Mouse (Mus musculus) forebrain, embryonic 14.5 days (tissue): ENCODE measurements around the gene Mei1. TPM values are rescaled to one million over a fixed set of nuclear protein-coding genes. Genes with fewer than 3 reads are reported as not detected.

Source experiments
- ATAC-seq: fragments of 200-750 bp; cut with Nextera tagmentation; 2 replicates; pipeline ENCODE4 v1.8.0; 2017; ENCODE audit warnings: mild to moderate bottlenecking, moderate library complexity
- DNase-seq: peaks from one replicate; pipeline ENCODE4 v3.0.0-alpha.2; 2015; ENCODE audit warnings: low spot score
- H3K27ac ChIP-seq: fragments of 300-500 bp; sonication (generic); 2 replicates; pipeline ENCODE4 v1.5.1; 2014; ENCODE audit warnings: low read depth, mild to moderate bottlenecking, control low read depth, low read length, moderate library complexity
- H3K27me3 ChIP-seq: fragments of 300-500 bp; sonication (generic); replicated peaks from 2 replicates; pipeline ENCODE4 v1.6.1; 2014; ENCODE audit warnings: low read length, control low read depth, mixed read lengths; ENCODE audit not compliant: control insufficient read depth, insufficient read depth
- H3K36me3 ChIP-seq: fragments of 300-500 bp; sonication (generic); 2 replicates; pipeline ENCODE4 v1.6.1; 2014; ENCODE audit warnings: low read length, control low read depth; ENCODE audit not compliant: control insufficient read depth, insufficient read depth
- H3K4me1 ChIP-seq: fragments of 300-500 bp; sonication (generic); 2 replicates; pipeline ENCODE4 v1.6.1; 2014; ENCODE audit warnings: antibody characterized with exemption, low read length, control low read depth; ENCODE audit not compliant: control insufficient read depth, insufficient read depth
- H3K4me2 ChIP-seq: fragments of 300-500 bp; sonication (generic); 2 replicates; pipeline ENCODE4 v1.6.1; 2014; ENCODE audit warnings: mild to moderate bottlenecking, control low read depth, low read length
- H3K4me3 ChIP-seq: fragments of 300-500 bp; sonication (generic); 2 replicates; pipeline ENCODE4 v1.5.1; 2014; ENCODE audit warnings: low read depth, low read length, control low read depth
- H3K9ac ChIP-seq: fragments of 300-500 bp; sonication (generic); 2 replicates; pipeline ENCODE4 v1.6.1; 2014; ENCODE audit warnings: mild to moderate bottlenecking, low read length, control low read depth, moderate library complexity
- H3K9me3 ChIP-seq: fragments of 300-500 bp; sonication (generic); replicated peaks from 2 replicates; pipeline ENCODE4 v1.6.1; 2016; ENCODE audit warnings: low read length, control low read depth, mixed read lengths; ENCODE audit not compliant: control insufficient read depth
- WGBS: fragments of 180-500 bp; shearing (Covaris S2); extraction: QIAGEN DNeasy Blood & Tissue Kit; methylation state at CpG from one replicate; pipeline ENCODE4 v1.1.7; 2014; 5-methylcytosine and 5-hydroxymethylcytosine counted together
- polyA plus RNA-seq: library from polyadenylated mRNA; unstranded; fragments of >200 nt; fragmentation: Nextera tagmentation; extraction: Ambion mirVana; gene quantifications from 2 replicates; pipeline ENCODE4 v1.2.1, GENCODE M21; 2014

The Mei1 gene
- polyA plus RNA-seq, 1 experiment from 2014 or later: not detected

GRCm38 (mm10) chr15:82071816-82072469 is 2.1 kb downstream of the Mei1 start:
- Histone ChIP-seq H3K4me3 (no peak overlapping the region), H3K9ac (no peak overlapping the region), H3K27ac (no peak overlapping the region), H3K36me3 (no peaks in the 10 kb centered on the region), H3K27me3 (peaks cover 9% of the 10 kb centered on the region), H3K9me3 (no peaks in the 10 kb centered on the region), H3K4me1 (no peaks in the 10 kb centered on the region), H3K4me2 (no peak overlapping the region)
- 91% methylated on average over 26 of the region's 26 CpGs for WGBS
- no peak for ATAC-seq
- no peak for DNase-seq

- no peak overlapping the region for H3K4me3 ChIP-seq
- H3K36me3 ChIP-seq: no peaks in the 10 kb centered on the region
- DNase-seq: no peak
- H3K4me2 ChIP-seq: no peak overlapping the region
- no peaks in the 10 kb centered on the region for H3K4me1 ChIP-seq
- ATAC-seq: no peak
- H3K9ac ChIP-seq: no peak overlapping the region
- peaks cover 9% of the 10 kb centered on the region for H3K27me3 ChIP-seq
- H3K9me3 ChIP-seq: no peaks in the 10 kb centered on the region
- H3K27ac ChIP-seq: no peak overlapping the region
- WGBS: 88% methylated on average over 7 of the region's 7 CpGs
Observed at GRCm38 (mm10) chr15:82073490-82073889, 3.7 kb downstream of the Mei1 start.

GRCm38 (mm10) chr15:82079883-82080282 is 10.1 kb downstream of the Mei1 start:
- H3K27me3 ChIP-seq: no peaks in the 10 kb centered on the region
- no peaks in the 10 kb centered on the region for H3K36me3 ChIP-seq
- no peak for DNase-seq
- no peak overlapping the region for H3K9ac ChIP-seq
- 65% methylated on average over 10 of the region's 10 CpGs for WGBS
- no peak for ATAC-seq
- no peak overlapping the region for H3K4me2 ChIP-seq
- no peak overlapping the region for H3K4me3 ChIP-seq
- H3K9me3 ChIP-seq: no peaks in the 10 kb centered on the region
- no peak overlapping the region for H3K27ac ChIP-seq
- H3K4me1 ChIP-seq: no peaks in the 10 kb centered on the region

- DNase-seq: peak; percentile 68
- WGBS: 30% methylated on average over 7 of the region's 7 CpGs
Observed at GRCm38 (mm10) chr15:82081161-82081560, 11.4 kb downstream of the Mei1 start.

GRCm38 (mm10) chr15:82085606-82086005 is 15.8 kb downstream of the Mei1 start:
- no peak overlapping the region for H3K4me3 ChIP-seq
- ATAC-seq (no peak), DNase-seq (no peak)
- H3K9me3 ChIP-seq: no peaks in the 10 kb centered on the region
- WGBS: 90% methylated on average over 9 of the region's 9 CpGs
- no peaks in the 10 kb centered on the region for H3K27me3 ChIP-seq
- no peak overlapping the region for H3K4me2 ChIP-seq
- H3K27ac ChIP-seq: no peak overlapping the region
- no peak overlapping the region for H3K9ac ChIP-seq
- H3K36me3 ChIP-seq: no peaks in the 10 kb centered on the region
- H3K4me1 ChIP-seq: no peaks in the 10 kb centered on the region

More at GRCm38 (mm10) chr15:82081161-82081560, 11.4 kb downstream of the Mei1 start:
- Histone ChIP-seq H3K4me1 (no peaks in the 10 kb centered on the region), H3K9ac (no peak overlapping the region), H3K36me3 (no peaks in the 10 kb centered on the region), H3K27me3 (no peaks in the 10 kb centered on the region), H3K4me2 (no peak overlapping the region), H3K27ac (no peak overlapping the region), H3K4me3 (no peak overlapping the region), H3K9me3 (no peaks in the 10 kb centered on the region)
- ATAC-seq: peak; percentile 48; the same call in 1 of the 2 replicates

- no peak for DNase-seq
- H3K4me2 ChIP-seq: no peak overlapping the region
Observed at GRCm38 (mm10) chr15:82086131-82086530, 16.3 kb downstream of the Mei1 start.

GRCm38 (mm10) chr15:82087266-82087665 is 17.5 kb downstream of the Mei1 start:
- ATAC-seq (no peak), DNase-seq (peak; percentile 19)
- H3K27ac ChIP-seq: no peak overlapping the region
- 13% methylated on average over 10 of the region's 10 CpGs for WGBS
- no peak overlapping the region for H3K9ac ChIP-seq
- no peaks in the 10 kb centered on the region for H3K9me3 ChIP-seq
- no peaks in the 10 kb centered on the region for H3K36me3 ChIP-seq
- no peaks in the 10 kb centered on the region for H3K27me3 ChIP-seq
- no peaks in the 10 kb centered on the region for H3K4me1 ChIP-seq
- no peak overlapping the region for H3K4me3 ChIP-seq
- H3K4me2 ChIP-seq: no peak overlapping the region

More at GRCm38 (mm10) chr15:82086131-82086530, 16.3 kb downstream of the Mei1 start:
- H3K4me3 ChIP-seq: no peak overlapping the region
- no peaks in the 10 kb centered on the region for H3K9me3 ChIP-seq
- 81% methylated on average over 12 of the region's 12 CpGs for WGBS
- no peaks in the 10 kb centered on the region for H3K27me3 ChIP-seq
- H3K36me3 ChIP-seq: no peaks in the 10 kb centered on the region
- H3K9ac ChIP-seq: no peak overlapping the region
- no peak for ATAC-seq
- H3K27ac ChIP-seq: no peak overlapping the region
- no peaks in the 10 kb centered on the region for H3K4me1 ChIP-seq

GRCm38 (mm10) chr15:82091061-82091460 is 21.3 kb downstream of the Mei1 start:
- no peaks in the 10 kb centered on the region for H3K36me3 ChIP-seq
- ATAC-seq: no peak
- WGBS: 79% methylated on average over 7 of the region's 7 CpGs

GRCm38 (mm10) chr15:82106953-82107555 is 37.3 kb downstream of the Mei1 start:
- WGBS: 21% methylated on average over 8 of the region's 8 CpGs
- Histone ChIP-seq H3K4me2 (no peak overlapping the region), H3K9ac (no peak overlapping the region), H3K36me3 (no peaks in the 10 kb centered on the region), H3K9me3 (no peaks in the 10 kb centered on the region), H3K4me3 (no peak overlapping the region), H3K27me3 (no peaks in the 10 kb centered on the region), H3K4me1 (no peaks in the 10 kb centered on the region), H3K27ac (no peak overlapping the region)
- DNase-seq: peak; percentile 32
- ATAC-seq: no peak

More at GRCm38 (mm10) chr15:82091061-82091460, 21.3 kb downstream of the Mei1 start:
- Histone ChIP-seq H3K27ac (no peak overlapping the region), H3K9ac (no peak overlapping the region), H3K27me3 (no peaks in the 10 kb centered on the region), H3K4me1 (no peaks in the 10 kb centered on the region), H3K4me3 (no peak overlapping the region), H3K4me2 (no peak overlapping the region), H3K9me3 (no peaks in the 10 kb centered on the region)
- DNase-seq: no peak
